Mouse (Mus musculus) c-Kit-positive CD71-positive TER-119-negative erythroid progenitor cells, embryonic 14.5 days (primary cell): Measurements from ENCODE around the gene Pdyn.

Experiments
- DNase-seq: peaks from one replicate; pipeline ENCODE4 v3.0.0-alpha.2; 2013; ENCODE audit warnings: low read depth

Pdyn gene

DNA sequence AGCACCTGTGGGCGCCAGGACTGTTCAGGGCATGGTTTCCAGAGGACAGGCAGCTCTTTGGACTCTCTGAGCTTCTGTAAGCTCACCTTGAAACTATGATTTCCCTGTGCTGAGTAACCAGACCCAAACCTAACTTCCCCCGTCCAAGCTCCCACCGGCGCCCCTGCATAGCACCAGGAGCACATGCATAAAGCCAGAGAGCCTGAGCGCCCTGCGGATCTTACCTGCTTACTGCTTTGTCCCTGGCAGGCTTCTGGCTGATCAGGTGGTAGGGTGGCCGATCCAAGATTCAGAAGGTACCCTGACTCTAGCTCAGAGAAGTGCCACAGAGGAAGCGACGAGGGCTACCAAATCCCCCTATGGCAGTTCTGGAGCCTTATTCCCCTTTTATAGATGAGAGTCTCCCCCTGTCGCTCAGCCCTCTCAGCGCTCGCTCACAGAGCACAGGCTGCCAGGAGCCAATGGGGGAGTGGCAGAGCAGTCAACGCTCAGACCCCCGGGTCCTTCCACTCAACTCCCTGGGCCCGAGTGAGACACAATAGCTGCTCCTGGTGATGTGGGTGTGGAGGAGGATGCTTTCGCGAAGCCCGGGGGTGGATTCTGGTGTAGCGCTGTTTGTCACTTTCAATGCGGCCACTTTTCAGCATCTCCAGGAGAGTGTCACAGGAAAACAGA lies at the start of gene Pdyn:
Gene Pdyn, minus strand, starts transcription at position 361 of the 675 bp plus-strand sequence.
- DNase-seq: no peak

DNA sequence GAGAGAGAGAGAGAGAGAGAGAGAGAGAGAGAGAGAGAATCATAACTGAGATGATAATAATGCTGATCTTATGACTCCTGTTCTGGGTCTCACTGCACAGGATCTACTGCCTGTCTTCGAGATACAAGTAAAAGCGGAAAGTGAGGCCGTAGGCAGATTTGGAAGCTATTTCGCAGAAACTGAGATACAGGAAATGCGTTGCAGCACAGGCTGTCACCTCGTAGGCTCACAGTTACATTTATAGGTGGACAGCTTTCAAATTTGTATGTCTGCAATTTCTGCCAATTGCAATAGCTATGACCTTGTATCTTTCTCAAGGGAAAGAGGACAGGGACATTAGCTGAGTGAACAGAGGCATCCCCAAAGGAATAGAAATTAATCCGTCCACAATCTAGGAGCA lies 42.4 kb upstream of the Pdyn start:
- no peak for DNase-seq

DNA sequence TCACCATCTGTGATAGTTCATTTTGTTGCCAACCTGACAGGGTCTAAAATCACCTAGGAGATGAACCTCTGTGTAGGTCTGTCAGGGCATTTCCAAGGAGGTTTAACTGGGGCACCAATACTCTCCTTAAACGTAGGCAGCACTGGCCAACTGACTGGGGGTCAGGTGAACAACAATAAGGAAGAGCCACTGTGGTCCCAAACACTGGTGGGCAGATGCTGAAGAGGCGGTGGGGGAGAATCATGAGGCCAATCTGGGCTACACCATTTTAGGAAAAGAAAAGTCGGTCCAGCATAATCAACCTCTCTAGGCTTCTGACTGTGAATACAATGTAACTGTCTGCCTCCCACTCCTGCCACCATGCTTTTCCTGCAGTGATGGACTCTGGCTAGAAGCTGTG lies 40.9 kb upstream of the Pdyn start:
- DNase-seq: no peak

DNA sequence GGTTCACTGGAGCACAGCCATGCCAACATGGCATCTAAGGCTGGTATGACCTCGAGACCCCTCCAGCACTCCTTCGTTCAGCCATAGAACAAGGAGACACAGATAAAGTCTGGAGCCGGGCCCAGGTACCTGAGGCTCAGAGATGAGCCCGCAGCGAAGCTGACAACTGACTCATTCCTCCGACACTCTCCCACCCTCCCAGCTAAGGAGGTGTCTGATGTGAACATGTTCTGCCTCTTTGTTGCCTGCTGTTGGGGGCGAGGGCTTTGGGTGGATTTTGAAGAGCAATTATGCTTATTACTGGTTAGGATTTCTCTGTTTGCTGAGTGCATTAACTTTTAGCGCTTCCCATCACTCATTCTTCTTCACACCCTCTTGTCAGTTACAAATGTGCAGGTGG lies 34.4 kb upstream of the Pdyn start:
- no peak for DNase-seq

- no peak for DNase-seq
Observed at GRCm38 (mm10) chr2:129729681-129730080, 30.0 kb upstream of the Pdyn start.

DNA sequence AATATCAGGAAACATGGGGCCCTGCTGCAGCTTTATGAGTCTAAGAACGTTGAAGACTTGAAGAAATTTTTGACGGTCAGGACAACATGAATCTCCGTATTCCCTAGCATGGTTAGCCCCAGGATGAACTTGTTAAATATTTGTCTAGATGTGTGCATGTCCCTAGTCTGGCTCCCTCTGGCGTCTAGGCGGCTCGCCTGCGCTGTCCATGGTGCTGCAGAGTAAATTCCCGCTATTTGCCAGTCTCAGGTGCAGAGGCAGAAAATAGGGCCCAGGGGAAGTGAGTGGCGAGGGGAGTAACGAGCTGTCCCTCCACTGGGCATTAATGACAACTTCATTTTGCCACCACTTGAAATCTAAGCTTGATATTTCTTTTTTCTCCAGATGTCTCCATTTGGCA lies 16.0 kb upstream of the Pdyn start:
- DNase-seq: peak; percentile 11

DNA sequence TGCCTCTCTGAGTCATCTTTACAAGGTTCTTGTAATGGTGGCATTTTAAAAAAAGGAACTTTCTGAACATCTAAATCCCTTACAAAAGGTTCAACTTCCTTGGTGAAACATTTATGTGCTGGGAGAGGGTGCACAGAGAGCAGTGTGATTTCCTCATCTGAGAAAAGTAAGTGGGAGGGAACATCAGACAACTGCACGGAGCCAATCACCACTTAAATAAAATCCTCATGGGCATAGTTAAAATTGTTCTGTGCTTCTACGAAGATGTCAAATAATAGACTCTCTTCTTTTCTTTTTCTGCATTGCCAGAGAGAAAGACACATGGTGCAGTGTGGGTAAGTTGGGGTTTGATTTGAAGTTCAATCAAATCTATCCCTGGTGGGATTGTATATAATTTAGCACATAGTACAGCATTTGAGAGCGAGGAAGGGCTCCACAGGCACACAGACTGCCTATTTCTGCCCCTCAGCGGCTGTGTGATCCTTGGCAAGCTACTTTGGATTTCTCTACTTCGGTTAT lies 13.4 kb upstream of the Pdyn start:
- no peak for DNase-seq

- peak; percentile 28 for DNase-seq
Observed at GRCm38 (mm10) chr2:129696059-129696458, 3.6 kb downstream of the Pdyn start.

- DNase-seq: peak; percentile 8
Observed at GRCm38 (mm10) chr2:129694303-129694702, 5.3 kb downstream of the Pdyn start.

- no peak for DNase-seq
Observed at GRCm38 (mm10) chr2:129692694-129693093, 7.0 kb downstream of the Pdyn start.

- DNase-seq: no peak
Observed at GRCm38 (mm10) chr2:129689694-129690093, 9.9 kb downstream of the Pdyn start.

- no peak for DNase-seq
Observed at GRCm38 (mm10) chr2:129688036-129688625, 11.5 kb downstream of the Pdyn start.

DNA sequence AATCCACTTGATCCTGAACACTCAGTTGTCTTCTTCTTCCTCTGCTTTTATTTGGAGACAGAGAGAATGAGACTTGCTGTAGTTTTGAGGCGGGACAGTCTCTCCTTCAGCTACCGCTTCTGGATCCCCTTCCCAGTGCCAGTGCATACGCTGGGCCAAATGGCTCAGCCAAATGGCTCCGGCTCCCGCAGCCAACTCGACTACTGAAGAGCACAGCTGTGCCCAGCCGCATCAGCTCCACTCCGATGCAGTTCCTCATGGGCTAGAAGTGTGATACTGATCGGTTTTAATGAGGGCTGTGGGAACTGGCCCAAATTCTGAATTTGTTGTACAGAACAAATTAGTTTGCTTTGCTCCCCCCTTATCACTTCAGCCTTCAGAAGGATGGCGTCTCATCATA lies 12.7 kb downstream of the Pdyn start:
- DNase-seq: no peak

DNA sequence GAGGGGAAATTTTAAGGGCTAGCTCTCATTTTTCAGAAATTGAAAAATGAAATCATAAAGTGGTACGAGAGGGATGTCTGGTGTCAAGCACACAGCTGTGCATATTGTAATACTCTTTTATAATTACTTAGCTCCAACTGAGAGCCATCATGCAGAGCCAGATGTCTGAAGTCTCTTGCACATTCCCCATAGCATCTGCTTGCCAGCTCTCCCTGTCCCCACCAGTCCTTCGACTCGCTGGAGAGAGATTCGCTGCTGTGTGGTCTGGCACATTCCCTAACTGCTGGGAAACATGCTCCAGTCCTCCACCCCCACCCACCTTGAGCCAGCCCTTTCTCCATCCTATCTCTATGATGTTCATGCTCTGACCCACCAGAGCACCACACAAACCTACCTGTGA lies 15.6 kb downstream of the Pdyn start:
- DNase-seq: no peak

DNA sequence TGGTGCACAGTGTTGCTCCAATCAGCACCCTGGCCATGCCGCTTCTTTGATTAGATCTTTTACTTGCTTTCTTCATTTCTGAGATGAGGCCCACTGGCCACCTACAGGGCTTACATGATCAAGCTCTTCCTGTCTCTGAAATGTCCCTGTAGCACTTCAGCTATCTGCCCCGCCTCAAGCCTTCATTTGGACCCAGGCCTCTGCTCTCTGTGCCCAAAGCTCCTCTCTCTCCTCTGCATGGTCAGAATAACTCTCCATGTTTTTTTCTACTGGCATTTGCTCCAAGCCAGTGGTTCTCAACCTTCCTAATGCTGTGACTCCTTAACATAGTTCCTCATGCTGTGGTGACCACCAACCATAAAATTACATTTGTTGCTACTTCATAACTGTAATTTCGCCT lies 19.4 kb downstream of the Pdyn start:
- DNase-seq: no peak

GRCm38 (mm10) chr2:129679066-129679465 lies 20.6 kb downstream of the Pdyn start:
- DNase-seq: no peak

- no peak for DNase-seq
Observed at GRCm38 (mm10) chr2:129677664-129678063, 22.0 kb downstream of the Pdyn start.

GRCm38 (mm10) chr2:129674935-129675634 lies 24.6 kb downstream of the Pdyn start:
- peak; percentile 56 for DNase-seq

GRCm38 (mm10) chr2:129671911-129672310 lies 27.7 kb downstream of the Pdyn start:
- DNase-seq: no peak

GRCm38 (mm10) chr2:129662484-129662883 lies 37.2 kb downstream of the Pdyn start:
- no peak for DNase-seq

DNA sequence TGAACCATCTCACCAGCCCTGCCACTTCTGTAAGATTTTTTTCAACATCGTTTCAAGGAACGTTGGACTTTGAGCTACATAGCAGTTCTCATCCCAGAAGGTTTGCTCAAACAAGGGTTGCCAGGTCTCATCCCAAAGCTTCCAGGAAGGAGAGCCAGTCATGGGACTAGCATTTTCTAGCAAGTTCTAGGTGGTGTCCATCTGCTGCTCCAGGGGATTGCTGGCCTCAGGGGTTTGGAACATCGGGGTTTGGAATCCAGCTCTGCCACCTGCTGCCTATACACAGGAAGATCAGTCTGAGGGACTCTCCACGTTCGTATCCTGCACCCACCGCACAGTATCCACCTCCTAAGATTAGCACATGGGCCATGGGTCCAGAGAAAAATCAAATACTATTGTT lies 39.6 kb downstream of the Pdyn start:
- no peak for DNase-seq

DNA sequence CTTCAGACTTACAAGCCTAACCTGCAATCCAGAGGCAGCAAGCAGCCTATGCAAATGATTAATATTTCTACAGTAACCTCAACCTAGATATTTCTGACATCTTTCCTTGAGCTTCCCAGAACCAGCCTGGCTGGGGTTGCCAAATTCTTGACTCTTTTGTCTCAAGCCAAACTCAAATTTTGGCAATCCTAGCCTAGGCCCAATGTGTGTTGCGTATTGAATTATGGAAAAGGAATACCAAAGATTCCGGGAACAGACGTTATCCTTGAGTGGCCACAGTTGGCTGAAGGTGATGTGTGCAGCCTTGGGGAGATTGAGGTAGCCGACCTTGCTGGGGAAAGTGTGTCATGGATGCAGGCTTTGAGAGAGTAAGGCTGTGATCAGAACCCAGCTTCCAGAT lies 40.8 kb downstream of the Pdyn start:
- no peak for DNase-seq

GRCm38 (mm10) chr2:129655033-129655432 lies 44.6 kb downstream of the Pdyn start:
- DNase-seq: no peak
